Mouse (Mus musculus): Measurements from ENCODE around the gene Nudt5. TPM values are rescaled to one million over a fixed set of nuclear protein-coding genes. Genes with fewer than 3 reads are reported as not detected.

Gene Nudt5
- polyA plus RNA-seq, 1 experiment from 2014 or later = 80.0 TPM

Other genes starting within 250 kb of the Nudt5 start
- 1.4 and 2.9 TPM in 2 replicates for gene Camk1d, start 130.5 kb upstream of the Nudt5 start, polyA plus RNA-seq (2014; fragmentation: Nextera tagmentation; extraction: Ambion mirVana)
- gene Cdc123, start 145 bp downstream of the Nudt5 start, polyA plus RNA-seq (2014; fragmentation: Nextera tagmentation; extraction: Ambion mirVana) = 216 and 217 TPM in 2 replicates
- gene Gm13199, start 17.9 kb downstream of the Nudt5 start, polyA plus RNA-seq (2014; fragmentation: Nextera tagmentation; extraction: Ambion mirVana) = 0.69 and 1.3 TPM in 2 replicates
- gene Sec61a2, start 50.4 kb downstream of the Nudt5 start, polyA plus RNA-seq (2014; fragmentation: Nextera tagmentation; extraction: Ambion mirVana) = 55.1 and 60.3 TPM in 2 replicates
- 1.6 and 1.9 TPM in 2 replicates for gene Dhtkd1, start 97.8 kb downstream of the Nudt5 start, polyA plus RNA-seq (2014; fragmentation: Nextera tagmentation; extraction: Ambion mirVana)
- gene Upf2, start 106.5 kb downstream of the Nudt5 start, polyA plus RNA-seq (2014; fragmentation: Nextera tagmentation; extraction: Ambion mirVana) = 8.8 and 9.2 TPM in 2 replicates